Mouse (Mus musculus) kidney, embryonic 16.5 days (tissue): ENCODE results near the gene Dusp9. TPM values are rescaled to one million over a fixed set of nuclear protein-coding genes. Genes with fewer than 3 reads are reported as not detected.
A peak's percentile ranks its signal among the peaks of the same experiment; 100 is the strongest.

ENCODE experiments used
- ATAC-seq: fragments of 200-750 bp; cut with Nextera tagmentation; 2 replicates; pipeline ENCODE4 v1.8.0; 2017; ENCODE audit warnings: moderate TSS enrichment; ENCODE audit not compliant: low FRiP score, low TSS enrichment
- H3K27ac ChIP-seq: fragments of 300-500 bp; sonication (generic); 2 replicates; pipeline ENCODE4 v1.5.1; 2014; ENCODE audit warnings: low read length
- H3K27me3 ChIP-seq: fragments of 300-500 bp; sonication (generic); 2 replicates; pipeline ENCODE4 v1.6.1; 2014; ENCODE audit warnings: low read length, control low read depth, mixed read lengths; ENCODE audit not compliant: insufficient read depth
- H3K36me3 ChIP-seq: fragments of 300-500 bp; sonication (generic); 2 replicates; pipeline ENCODE4 v1.6.1; 2014; ENCODE audit warnings: low read length, control low read depth, mixed read lengths; ENCODE audit not compliant: insufficient read depth
- H3K4me1 ChIP-seq: fragments of 300-500 bp; sonication (generic); 2 replicates; pipeline ENCODE4 v1.6.1; 2014; ENCODE audit warnings: low read length, control low read depth, mixed read lengths; ENCODE audit not compliant: insufficient read depth
- H3K4me2 ChIP-seq: fragments of 300-500 bp; sonication (generic); replicated peaks from 2 replicates; pipeline ENCODE4 v1.6.1; 2014; ENCODE audit warnings: low read depth, low read length
- H3K4me3 ChIP-seq: fragments of 300-500 bp; sonication (generic); 2 replicates; pipeline ENCODE4 v1.5.1; 2014; ENCODE audit warnings: mild to moderate bottlenecking, low read length
- H3K9ac ChIP-seq: fragments of 300-500 bp; sonication (generic); replicated peaks from 2 replicates; pipeline ENCODE4 v1.6.1; 2014; ENCODE audit warnings: low read length
- H3K9me3 ChIP-seq: fragments of 300-500 bp; sonication (generic); 2 replicates; pipeline ENCODE4 v1.6.1; 2016; ENCODE audit warnings: low read length, control low read depth
- WGBS: fragments of 180-500 bp; shearing (Covaris S2); extraction: QIAGEN DNeasy Blood & Tissue Kit; methylation state at CpG from one replicate; pipeline ENCODE4 v1.1.7; 2014; 5-methylcytosine and 5-hydroxymethylcytosine counted together
- polyA plus RNA-seq: library from polyadenylated mRNA; unstranded; fragments of >200 nt; fragmentation: Nextera tagmentation; extraction: Ambion mirVana; gene quantifications from 2 replicates; pipeline ENCODE4 v1.2.1, GENCODE M21; 2015

The Dusp9 gene
- polyA plus RNA-seq, 1 experiment from 2014 or later = 30.5 TPM

DNA sequence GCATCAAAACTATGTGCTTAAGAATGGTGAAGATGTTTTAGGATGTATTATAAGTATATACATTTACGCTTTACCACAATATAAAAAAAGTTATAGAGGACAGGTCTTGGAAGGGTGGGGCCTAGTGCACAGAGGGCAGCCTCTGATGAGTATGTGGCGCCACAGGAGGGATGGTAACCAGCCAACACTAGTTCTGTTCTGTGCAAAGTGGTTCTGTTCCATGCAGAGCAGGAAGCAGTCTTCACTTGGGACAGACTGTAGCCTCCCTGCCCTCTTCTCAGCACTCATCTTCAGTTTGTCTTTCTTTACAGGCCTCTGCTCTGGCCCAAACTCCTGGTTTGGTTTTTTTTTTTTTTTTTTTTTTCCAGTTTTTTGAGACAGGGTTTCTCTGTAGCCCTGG, 44.9 kb downstream of the Dusp9 start:
- Histone ChIP-seq H3K9ac (no peak overlapping the region), H3K36me3 (0 out of 2 replicates have a peak, but pooled peaks cover 29% of the 10 kb centered on the region), H3K27ac (no peak overlapping the region), H3K27me3 (no peaks in the 10 kb centered on the region; the same call in 1 of the 2 replicates), H3K4me1 (no peaks in the 10 kb centered on the region), H3K4me2 (no peak overlapping the region), H3K4me3 (no peak overlapping the region), H3K9me3 (no peaks in the 10 kb centered on the region)
- 84% methylated on average over 2 of the region's 2 CpGs for WGBS
- ATAC-seq = no peak

DNA sequence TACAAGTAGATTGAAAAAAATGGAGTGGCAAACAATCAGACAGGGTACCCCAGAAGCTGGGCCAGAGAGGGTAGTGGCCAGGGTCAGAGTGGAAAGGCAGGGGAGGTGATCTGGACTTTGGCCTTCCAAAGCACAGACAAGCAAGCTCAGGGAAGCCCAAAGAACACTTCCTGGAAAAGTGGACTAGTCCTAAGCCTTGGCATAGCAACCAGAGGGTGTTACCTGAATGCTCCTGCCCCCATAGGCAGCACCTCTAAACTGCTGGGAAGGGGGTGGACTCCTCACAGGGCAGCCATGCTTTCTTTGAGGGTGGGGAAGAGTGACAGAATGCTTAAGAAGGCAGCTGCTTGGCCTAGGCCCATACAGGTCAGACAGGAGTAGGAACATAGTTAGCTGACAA, 45.8 kb downstream of the Dusp9 start:
- H3K9me3 ChIP-seq = no peaks in the 10 kb centered on the region

DNA sequence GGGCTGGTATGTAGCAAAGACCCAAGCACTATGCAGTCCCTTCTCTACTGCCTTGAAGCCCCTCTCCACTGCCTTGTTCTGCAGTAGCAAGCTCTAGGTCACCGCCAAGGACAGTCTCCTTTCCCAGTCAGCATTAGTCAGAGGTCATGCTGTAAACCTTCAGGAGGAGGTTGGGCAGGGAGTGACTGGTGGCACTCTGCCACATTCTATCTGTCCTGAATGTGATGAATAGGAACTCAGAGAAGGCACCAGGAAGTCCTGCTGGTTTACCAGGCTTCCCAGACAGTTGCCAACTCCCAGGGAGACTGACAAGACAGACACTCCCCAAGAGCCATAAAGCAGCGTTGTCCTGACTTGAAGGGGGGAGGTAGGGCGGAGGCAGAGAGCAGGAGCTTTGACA, 46.4 kb downstream of the Dusp9 start:
- H3K4me3 ChIP-seq = no peak overlapping the region
- no peak overlapping the region for H3K4me2 ChIP-seq
- H3K27me3 ChIP-seq = no peaks in the 10 kb centered on the region; the same call in 1 of the 2 replicates
- ATAC-seq = no peak
- H3K36me3 ChIP-seq = peaks cover 26% of the 10 kb centered on the region; the same call in 1 of the 2 replicates
- 0 out of 2 replicates have a peak overlapping the region, but pooled peaks have one; percentile 10 for H3K27ac ChIP-seq
- H3K9ac ChIP-seq = no peak overlapping the region
- no peaks in the 10 kb centered on the region for H3K4me1 ChIP-seq
- WGBS = 60% methylated on average over 3 of the region's 3 CpGs
- H3K9me3 ChIP-seq = no peaks in the 10 kb centered on the region

More for the DNA sequence above, 45.8 kb downstream of the Dusp9 start:
- Histone ChIP-seq H3K4me1 (no peaks in the 10 kb centered on the region), H3K27me3 (no peaks in the 10 kb centered on the region; the same call in 1 of the 2 replicates), H3K27ac (no peak overlapping the region), H3K4me2 (no peak overlapping the region), H3K9ac (no peak overlapping the region), H3K36me3 (peaks cover 28% of the 10 kb centered on the region; the same call in 1 of the 2 replicates), H3K4me3 (no peak overlapping the region)
- no peak for ATAC-seq

DNA sequence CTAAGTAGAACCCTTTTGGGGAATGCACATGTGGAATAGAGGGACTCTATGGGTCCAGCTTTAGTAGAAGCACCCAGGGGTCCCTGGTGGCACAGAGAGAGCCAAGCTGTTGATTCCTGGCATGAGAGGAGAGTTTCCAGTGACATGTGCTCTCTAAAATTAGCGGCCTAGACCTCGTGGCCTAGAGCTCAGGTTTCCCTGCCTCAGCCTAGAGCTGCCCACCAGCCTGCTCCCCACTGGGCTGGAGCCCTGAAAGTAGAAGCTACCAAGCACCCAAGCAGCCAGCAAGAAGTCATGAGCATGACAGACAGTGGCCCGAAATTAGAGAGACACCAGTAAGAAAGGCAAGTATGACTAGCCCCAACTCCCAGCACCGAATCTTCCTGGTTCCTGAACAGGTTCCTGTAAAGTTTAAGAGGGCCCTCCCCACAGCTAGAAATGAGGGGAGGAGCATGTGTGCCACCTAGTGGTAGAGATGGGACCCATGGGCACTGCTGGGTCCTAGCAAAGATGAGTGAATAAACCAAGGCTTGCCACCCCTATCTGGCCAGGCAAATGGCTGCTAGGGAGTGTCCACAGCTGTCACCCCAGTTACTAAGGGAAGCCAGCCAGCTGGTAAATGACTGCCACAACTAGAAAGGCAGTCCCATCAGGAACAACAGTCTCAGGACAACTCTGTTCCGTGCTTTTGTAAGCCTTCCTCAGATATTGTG, 51.9 kb downstream of the Dusp9 start:
- 0 out of 2 replicates have a peak, but pooled peaks have one; percentile 57 for ATAC-seq
- Histone ChIP-seq H3K4me1 (no peaks in the 10 kb centered on the region), H3K9ac (no peak overlapping the region), H3K27me3 (no peaks in the 10 kb centered on the region), H3K9me3 (no peaks in the 10 kb centered on the region), H3K4me2 (no peak overlapping the region), H3K36me3 (peaks cover 14% of the 10 kb centered on the region; the same call in 1 of the 2 replicates), H3K4me3 (no peak overlapping the region), H3K27ac (no peak overlapping the region)
- 50% methylated on average over 5 of the region's 5 CpGs for WGBS

Other genes with a start within 250 kb of the Dusp9 start
- gene Gm18336, start 240.7 kb upstream of the Dusp9 start, polyA plus RNA-seq = not detected in 2 replicates
- gene Zfp92, start 228.3 kb upstream of the Dusp9 start, polyA plus RNA-seq = 0.10 TPM in 1 of 2 replicates, not detected in the other
- not detected in 2 replicates for gene Trex2, start 204.1 kb upstream of the Dusp9 start, polyA plus RNA-seq
- gene Haus7, start 180.4 kb upstream of the Dusp9 start, polyA plus RNA-seq = 64.2 and 70.0 TPM in 2 replicates
- 98.7 and 109 TPM in 2 replicates for gene Bgn, start 155.8 kb upstream of the Dusp9 start, polyA plus RNA-seq
- gene Atp2b3, start 136.3 kb upstream of the Dusp9 start, polyA plus RNA-seq = 0.19 TPM in 2 replicates
- gene Pnck, start 20.7 kb downstream of the Dusp9 start, polyA plus RNA-seq = 15.8 and 20.6 TPM in 2 replicates
- 7.0 and 8.7 TPM in 2 replicates for gene Slc6a8, start 33.7 kb downstream of the Dusp9 start, polyA plus RNA-seq
- gene Bcap31, start 76.8 kb downstream of the Dusp9 start, polyA plus RNA-seq = 276 and 282 TPM in 2 replicates
- 16.2 and 17.4 TPM in 2 replicates for gene Abcd1, start 77.2 kb downstream of the Dusp9 start, polyA plus RNA-seq
- gene Plxnb3, start 117.7 kb downstream of the Dusp9 start, polyA plus RNA-seq = 0.30 and 0.32 TPM in 2 replicates
- gene Srpk3, start 135.0 kb downstream of the Dusp9 start, polyA plus RNA-seq = 4.7 and 4.8 TPM in 2 replicates
- 270 and 296 TPM in 2 replicates for gene Idh3g, start 147.5 kb downstream of the Dusp9 start, polyA plus RNA-seq
- 182 and 199 TPM in 2 replicates for gene Ssr4, start 147.6 kb downstream of the Dusp9 start, polyA plus RNA-seq
- 0.59 and 0.84 TPM in 2 replicates for gene Pdzd4, start 185.6 kb downstream of the Dusp9 start, polyA plus RNA-seq